Mouse (Mus musculus) megakaryocyte, adult 5-6 weeks (primary cell): Measurements from ENCODE around the gene March10. TPM values are rescaled to one million over a fixed set of nuclear protein-coding genes. Genes with fewer than 3 reads are reported as not detected.
A peak's percentile ranks its signal among the peaks of the same experiment; 100 is the strongest.

Experiments used
- ATAC-seq: 2 replicates; pipeline ENCODE4 v1.8.0; 2016; ENCODE audit warnings: mild to moderate bottlenecking, inconsistent platforms; ENCODE audit not compliant: poor library complexity, severe bottlenecking
- total RNA-seq, 2 experiments: library from RNA; stranded (forward) in 1 of 2; stranded (reverse) in 1 of 2; fragments of 153-499, 151-499 nt in 1 of 2; fragments of 221-1000, 200-1000 nt in 1 of 2; gene quantifications; 2 replicates each; pipeline versions ENCODE4 v1.2.3 to v1.2.4; 2015 to 2017

The March10 gene
- total RNA-seq, 2 experiments from 2014 or later, result not detected

DNA sequence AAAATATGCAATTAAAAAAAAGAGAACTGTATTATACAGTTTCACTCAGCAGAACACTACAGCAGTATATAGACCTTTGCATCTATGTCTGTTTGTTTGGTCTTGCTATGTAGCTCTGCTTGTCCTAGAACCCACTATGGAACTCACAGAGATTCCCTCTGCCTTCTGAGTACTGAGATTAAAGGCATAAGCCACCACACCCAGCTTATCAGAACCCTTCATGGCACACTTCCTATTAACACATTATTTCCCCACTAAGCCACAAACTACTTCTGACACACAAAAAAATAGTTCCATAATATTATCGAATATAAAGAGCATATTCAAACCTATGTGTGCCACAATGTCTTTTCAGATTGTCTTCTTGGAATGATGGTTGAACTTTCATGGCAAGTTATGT is 42.5 kb downstream of the March10 start:
- ATAC-seq, result no peak

DNA sequence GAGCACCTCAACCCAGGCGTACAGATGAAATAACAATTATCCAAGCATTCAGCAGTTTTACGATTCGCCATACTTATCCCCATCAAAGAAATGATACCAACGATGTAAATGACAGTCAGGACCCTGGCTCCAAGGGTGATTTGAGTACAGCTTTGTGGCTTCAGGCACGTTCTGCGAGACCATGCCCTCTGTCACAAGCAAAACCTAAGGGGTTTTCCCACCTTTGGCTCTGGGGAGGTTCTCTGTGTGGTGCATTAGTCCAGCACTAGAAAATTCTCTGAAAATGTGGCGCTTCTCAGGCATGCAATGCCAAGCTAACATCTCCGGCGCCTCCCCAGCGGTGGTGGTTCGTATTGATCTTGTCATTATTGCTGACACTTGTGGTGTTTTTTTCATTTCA is 47.1 kb downstream of the March10 start:
- ATAC-seq, result no peak

DNA sequence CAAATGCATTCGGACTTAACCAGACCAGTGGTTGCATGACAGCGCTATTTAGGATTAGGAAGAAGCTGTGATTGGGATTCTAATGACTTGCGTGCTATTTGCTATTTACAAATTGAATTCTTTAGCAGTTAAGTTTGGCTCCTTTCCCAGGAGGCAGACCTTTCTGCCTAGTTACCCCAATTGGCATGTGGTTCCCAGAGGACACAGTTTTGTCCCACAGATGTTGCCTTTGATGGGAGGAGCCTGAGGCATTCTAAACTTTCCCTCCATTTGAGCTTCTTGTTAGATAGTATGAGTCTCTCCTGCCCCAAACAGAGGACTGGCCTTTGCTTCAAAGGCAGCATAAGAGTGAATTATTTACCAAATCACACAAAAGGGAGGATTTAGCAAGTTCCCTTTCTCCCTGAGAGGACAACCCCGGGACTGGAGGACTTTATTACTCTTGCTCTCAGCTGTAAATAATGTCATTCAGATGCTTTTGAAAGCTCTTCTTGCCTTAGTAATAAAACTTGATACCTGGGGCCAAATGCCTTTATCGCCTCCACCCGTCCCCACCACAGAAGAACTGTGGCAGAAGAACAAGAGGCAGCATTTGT is 48.6 kb downstream of the March10 start:
- no peak for ATAC-seq

DNA sequence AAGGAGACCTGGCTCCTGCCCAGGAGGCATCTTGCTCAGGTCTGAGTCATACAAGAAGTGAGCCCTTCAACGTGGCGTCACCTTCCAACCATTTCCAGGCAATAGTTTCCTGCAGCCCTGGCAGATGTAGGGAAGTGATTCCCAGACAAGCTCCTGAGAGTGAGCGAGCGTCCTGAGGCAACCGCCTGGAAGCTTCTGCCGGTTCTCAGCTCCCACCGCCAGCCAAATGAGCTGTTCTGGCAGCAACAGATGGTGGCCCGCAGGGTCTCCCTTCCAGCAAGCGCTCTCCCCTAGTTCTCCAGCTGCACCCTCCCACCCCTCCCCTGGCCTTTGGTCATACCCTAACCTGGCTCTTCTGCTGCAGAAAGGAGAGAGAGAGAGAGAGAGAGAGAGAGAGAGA is 54.2 kb downstream of the March10 start:
- ATAC-seq, result no peak

DNA sequence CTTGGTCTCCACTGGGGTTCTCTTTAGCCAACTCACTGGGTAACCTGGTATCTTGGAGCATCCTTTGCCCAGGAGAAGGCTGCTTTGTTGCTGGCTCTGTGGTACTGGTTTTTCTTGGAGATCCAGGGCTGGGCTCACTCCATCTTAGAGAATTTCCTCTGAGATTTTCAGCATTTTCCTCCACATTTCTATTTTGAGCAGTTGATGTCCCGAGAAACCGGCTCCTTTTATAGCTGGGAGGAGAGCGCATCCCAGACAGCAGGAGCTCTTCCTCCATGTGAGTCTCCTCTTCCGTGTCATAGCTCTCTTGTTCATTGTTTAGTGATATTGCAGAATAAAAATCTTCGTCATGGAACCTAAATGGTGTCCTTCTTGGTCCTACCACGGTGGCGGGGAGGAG is 66.2 kb downstream of the March10 start:
- ATAC-seq, result no peak

DNA sequence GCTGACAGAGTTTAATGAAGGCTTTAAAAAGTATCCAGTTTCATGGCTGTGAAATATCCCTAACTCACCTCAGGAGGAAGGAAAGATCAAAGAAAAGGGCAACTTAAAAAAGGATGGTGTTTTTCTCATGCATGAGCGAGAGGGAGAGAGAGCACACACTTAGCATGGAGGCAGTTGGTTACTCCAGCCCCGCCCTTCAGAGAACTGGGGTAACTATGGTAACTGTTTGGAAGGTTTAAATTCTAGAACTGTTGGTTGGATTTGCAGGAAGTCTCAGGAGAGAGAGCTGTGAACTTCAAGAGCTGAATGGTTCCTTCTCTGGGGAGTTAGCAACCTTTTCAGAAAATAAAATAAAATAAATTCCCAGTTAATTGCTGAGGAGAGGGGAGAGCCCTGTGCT is 67.9 kb downstream of the March10 start:
- ATAC-seq, result no peak

DNA sequence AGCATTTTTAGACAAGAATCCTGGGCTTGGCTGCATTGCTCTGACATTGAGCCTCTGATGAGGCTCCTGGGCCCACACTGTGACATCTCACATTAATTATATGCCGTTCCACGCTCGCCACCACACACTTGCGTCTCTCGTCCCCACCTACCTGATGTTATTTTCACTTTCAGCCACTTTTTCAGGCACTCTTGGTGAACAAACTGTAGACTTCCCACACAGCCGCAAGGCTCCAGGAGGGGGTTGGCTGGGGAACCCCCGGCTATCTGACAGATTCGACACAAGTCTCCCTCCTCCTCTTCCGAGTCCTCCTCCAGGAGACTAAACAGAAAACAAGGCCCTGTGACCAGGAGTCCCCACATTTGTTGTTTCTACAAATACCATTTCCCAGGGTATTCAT is 71.3 kb downstream of the March10 start:
- ATAC-seq, result no peak

DNA sequence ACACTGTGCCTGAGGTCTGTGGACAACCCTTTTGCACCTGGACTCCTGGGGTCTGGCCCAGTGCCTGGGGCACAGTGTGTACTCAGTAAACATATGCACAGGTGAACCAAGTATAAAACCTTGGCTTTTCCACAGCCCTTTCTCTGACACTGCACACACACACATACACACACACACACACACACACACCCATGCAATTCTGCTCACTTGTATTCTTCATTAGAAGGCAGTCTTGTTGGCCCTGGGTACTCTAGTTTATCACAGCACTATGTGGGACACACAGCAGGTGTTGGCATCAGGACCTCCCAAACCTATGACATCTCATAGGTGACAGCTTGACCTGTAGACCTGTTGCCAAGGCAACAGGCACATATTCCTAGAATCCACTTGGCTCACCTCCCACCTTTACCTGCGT is 80.7 kb downstream of the March10 start:
- ATAC-seq, result no peak

DNA sequence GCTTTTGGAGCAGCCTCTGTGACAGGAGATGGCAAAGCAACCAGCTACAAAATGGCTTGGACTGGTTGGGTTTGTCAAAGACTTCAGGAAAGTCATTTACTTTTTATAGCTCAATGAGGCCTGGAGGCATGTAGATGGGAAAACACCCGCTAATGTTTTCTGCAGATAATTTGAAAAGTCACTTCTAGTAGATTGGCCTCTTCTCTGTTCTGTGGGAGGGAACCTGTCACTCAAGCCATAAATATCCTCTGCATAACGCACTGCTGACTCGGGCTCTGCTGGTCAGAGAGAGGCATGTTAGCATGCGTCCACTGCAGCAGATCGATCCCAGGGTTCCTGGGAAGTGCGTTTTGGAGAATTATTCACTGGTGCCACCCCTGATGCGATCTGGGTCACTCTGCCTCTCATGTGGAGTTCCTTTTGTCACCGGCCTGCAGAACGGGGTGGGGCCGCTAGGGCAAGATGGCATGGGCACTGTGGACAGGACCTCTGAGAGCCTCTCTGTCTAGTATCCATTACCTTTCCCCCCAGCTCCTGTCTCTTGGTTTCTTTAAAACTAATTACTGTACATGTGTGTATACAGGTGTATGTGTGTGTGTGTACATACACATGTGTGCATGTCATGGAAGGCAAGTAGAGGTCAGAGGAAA is 81.9 kb downstream of the March10 start:
- no peak for ATAC-seq

DNA sequence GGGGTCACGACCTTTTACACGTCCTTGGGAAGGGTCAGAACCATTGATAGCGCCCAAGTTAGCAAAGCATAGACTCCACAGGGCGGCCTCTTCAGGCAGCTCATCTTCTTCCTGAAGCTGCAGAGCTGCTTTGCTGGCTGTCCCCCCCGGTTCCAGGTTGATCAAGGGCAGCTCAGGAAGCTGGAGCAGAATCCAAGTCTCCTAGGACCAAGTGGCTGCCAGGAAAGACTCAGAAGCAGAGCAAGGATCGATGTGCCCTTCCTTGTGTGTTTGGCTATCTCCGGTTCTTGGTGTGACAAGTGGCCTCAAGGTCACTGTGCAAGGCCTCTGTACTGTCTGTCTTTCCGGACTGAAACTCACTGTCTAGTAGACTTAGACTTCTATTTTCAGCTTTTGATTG is 82.7 kb downstream of the March10 start:
- ATAC-seq, result no peak

DNA sequence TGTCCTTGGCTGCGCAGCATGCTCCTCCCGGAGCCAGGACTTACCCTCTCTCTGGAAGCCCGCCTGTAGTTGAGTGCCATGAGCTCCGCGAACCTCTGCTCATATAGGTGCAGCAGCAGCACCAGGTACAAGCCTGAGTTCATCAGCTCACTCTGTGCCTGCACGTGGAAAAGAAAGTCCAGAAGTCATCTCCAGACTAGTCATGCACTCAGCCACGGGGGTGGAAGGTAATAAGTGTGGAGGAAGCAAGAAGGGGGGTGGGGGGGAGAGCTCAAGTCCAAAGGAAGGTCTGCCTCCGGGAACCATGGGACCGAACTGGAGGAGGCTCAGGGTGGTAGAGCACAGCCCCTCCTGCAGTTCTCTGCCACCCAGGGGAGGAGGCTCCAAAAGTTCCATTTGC is 84.7 kb downstream of the March10 start:
- no peak for ATAC-seq

DNA sequence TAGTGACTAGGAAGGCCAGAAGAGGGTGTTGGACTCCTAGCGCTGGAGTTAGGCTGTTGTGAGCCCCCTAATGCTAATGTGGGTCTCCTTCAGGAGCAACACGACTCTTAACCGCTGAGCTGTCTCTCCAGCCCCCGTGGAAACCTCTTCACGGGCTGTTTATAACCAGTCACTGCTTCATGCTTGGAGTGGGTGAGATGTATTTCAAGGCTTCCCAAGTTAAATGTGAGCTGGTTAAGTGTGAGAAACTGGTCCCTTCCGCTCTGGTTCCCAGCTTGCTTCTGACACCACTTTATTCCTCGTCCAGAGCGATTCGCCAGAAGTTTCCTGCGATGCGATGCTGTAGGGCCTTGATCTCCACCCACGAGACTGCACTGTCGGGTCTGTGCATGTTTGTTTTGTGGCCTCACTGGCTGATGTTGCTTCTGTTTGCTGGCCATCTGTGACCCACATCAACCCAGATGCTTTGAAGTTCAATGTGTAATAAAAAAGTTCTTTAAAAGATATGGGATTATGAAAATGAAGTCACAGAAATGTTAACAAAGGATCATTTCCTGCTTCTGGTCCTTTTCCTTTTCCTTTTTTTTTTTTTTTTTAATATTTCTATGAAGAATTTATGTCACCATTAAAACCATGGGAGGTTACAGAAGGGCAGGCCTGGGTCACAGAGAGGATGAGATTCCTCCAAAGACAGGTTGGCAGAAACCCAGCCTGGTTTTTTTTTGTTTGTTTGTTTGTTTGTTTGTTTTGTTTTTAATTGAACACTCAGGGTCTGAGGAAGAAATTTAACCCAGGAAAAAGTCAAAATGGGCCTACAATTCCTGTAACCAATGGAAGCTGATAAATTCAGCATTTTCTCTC is 86.8 kb downstream of the March10 start:
- ATAC-seq, result no peak

DNA sequence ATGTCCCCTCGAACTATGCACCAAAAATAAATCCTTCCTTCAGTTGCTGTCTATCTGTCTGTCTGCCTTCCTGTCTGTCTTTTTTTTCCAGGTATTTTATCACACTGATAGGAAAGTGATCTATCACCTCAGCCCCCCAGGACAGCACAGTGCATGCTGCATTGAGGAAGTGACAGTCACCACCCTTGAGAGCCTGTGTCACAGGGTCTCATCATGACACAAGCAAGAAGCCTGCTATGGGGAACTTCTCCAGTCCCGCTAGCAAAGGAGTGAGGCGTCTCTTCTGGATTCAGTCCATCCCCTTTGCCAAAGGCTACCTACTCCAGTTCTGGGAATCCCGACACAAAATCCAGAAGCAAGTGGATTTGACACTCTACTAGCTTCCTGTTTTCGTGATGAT is 87.7 kb downstream of the March10 start:
- peak; percentile 41 for ATAC-seq

DNA sequence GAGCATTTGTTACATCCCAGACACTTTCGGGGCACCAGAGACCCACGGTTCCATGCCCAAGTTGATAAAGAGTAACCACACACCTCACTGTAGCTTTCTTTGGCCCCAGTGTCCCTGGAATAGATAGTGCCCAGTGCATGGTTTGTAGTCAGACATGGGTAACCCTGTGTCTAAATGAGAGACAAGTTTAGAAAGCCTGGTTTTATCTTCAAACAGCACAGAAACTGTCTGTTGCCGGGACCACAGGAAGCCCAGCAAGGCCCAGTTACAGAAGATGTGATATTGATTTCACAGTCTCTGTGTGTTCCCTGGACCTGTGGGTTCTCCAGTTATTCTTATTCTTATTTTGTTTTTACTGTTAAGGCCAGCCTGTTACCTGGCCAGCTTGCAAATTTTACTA is 89.4 kb downstream of the March10 start:
- ATAC-seq, result no peak

DNA sequence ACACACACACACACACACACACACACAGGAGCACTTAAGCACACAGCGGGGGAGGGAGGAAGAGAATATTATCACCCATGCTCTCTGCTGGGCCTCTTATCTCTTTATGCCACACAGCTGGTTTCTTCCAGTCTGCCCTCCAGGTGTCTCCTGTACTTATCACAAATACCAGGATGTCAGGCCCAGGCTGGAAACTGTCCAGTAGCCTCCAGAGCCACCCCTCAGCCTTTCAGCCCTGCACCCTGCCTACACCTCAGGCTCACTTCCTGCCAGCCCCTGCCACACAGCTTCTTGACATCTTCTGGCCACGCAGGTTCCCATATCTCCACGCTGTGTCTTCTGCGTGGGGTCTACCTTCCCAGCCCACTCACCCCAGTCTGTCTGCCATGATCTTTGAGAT is 90.5 kb downstream of the March10 start:
- peak; percentile 28 for ATAC-seq

DNA sequence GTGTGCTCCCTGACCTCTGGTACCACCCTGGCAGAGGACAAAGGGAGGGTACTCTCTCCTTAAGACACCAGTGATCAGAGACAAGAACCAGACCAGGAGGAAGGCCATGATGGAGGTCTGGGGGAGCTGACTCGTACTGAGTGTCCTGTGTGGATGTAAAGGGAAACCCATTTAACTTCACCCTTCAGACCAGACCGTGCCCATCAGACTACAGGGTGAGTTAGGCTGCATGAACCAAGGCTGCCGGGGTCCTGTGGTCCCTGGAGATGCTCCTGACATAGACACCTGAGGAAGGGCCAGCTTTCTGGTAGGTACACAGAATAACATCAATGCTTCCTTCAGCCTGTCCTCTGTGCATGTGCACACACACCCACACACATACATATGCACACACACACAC is 90.9 kb downstream of the March10 start:
- no peak for ATAC-seq

DNA sequence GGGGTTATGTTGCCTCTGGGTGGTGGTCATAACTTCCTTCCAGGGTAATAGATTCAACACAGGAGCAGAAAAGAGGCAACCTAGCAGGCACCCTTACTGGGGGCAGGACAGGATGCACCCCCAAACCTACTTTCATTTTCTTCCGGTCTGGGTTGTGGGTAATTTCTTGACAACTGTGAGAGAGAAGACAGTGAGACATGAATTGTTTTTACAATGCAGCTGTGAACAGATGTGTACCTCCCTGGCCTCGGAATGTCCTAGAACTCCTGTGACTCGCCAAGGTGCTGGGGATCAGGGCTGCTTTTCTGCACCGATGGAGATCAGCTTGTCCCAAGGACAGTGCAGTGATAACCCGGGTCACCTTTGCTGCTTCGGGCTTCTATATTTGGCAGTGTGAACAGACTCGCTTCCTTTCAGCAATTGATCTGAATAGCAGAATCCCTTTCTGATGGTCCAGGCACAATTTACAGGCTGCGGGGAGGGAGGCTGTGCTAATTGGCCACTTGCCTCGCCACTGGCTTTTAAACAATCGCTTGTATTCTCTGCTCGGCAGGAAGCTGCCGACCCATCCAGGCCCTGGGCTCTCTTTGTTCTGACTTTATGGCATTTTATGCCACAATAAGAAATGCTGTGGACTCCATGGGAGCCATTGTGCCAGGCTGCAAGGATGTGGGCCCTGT is 92.0 kb downstream of the March10 start:
- no peak for ATAC-seq

DNA sequence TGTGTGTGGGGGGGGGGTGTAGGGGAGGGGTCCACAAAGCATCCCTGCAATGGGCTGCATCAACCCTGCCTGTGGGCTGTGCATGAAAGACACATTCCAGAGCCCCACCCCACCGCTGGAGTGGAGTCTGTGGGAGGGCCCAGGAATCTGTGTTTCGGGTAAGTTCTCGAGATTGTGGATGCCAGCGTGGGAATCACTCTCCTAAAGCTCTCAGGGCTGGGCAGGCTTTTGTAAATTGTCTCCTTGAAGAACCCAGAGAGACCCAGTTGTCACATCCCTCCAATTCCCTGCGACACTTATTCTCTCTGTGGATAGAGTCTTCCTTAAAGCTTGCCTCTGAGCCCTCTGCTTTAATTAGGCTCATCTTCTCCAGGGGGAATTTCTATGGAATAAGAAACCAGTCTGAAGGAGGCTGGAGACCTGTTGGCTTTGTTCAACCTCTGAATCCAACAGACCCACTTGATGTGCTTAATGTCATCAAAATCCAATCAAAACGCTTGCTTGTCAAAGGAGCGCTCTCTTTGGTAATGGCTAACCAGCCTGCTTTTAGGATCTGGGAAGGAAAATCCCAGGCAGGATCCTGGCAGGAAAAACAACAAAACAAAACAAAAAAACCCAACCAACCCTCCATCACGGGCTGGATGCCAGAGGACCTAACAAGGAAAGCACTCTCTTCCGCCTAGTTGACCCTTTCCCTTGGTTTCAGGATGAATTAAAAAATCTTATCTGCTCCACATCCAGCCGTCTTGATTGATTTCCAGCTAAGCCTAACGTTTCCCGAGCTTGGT is 92.7 kb downstream of the March10 start:
- ATAC-seq, result no peak

DNA sequence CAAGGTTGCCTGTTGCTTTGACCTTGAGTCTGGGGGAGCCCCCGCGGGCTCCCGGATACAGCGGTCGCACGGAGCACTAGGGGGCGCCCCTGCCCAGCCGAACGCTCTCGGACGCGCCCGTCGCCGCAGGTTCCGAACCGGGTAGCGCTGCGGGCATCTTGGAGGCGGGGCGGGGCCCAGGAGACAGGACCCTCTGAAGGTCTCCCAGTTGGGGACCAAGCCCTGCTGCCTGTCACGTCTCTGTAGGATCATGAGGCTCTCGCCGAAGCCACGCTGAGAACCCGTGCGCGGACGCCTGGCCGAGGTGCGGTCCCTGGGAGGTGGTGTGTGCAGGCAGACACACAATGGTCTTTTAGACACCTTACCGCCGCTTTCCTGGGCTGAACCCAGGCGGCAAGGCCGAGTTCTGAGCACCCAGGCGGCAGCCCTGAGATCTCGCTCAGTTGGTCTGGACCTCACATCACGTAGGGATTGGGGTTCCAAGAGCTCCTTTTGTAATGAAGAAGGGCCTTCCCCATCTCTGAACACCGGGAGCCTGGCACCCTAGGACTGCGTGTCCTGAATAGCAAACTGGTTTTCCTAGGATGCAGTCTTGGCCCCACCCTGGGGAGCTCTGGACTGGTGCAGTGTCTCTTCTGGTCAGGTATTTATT is 93.5 kb downstream of the March10 start:
- ATAC-seq, result peak; percentile 74

DNA sequence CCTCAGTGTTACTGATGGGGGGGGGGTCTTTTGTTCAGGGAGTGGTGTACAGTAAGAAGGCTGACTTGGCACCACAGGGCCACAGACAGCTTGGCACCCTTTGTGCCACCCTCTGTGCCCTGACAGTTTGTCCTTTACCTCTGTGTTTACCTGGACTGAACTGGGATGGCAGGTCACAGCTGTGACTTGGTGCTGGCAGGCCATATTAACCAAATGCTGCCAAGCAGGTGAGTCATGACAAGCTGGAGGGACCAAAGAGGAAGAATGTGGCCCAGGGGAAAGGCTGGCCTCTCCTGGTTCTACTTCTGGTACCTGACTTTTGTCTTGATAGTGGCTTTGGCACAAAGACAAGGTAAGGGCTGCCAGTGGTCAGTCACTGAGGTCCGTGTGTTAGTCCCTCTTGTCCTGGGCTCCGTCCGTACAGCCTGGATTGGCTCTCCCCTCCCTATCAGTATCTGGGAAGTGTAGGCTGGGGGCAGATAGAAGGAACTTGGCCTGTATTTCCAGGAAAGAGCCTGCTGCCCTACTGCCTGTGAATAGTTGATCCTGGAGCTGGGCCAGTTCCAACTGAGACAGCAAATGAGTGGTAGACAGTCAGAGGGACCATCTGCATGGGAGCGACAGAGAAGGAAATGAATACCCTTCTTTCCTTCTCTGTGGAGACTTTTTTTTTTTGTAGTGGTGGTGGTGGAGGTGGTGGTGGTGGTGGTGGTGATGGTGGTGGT is 94.3 kb downstream of the March10 start:
- ATAC-seq, result no peak
